Mouse (Mus musculus) neural tube, embryonic 11.5 days (tissue): ENCODE data around the gene Map2k4. TPM values are rescaled to one million over a fixed set of nuclear protein-coding genes. Genes with fewer than 3 reads are reported as not detected.

Experiments used
- ATAC-seq: fragments of 200-750 bp; cut with Nextera tagmentation; 2 replicates; pipeline ENCODE4 v1.8.0; 2017; ENCODE audit warnings: moderate number of reproducible peaks, mild to moderate bottlenecking, moderate TSS enrichment, moderate library complexity; ENCODE audit not compliant: insufficient read depth, low FRiP score, low TSS enrichment
- DNase-seq: peaks from one replicate; pipeline ENCODE4 v3.0.0-alpha.2; 2015; ENCODE audit warnings: low spot score
- H3K27ac ChIP-seq: fragments of 300-500 bp; sonication (generic); 2 replicates; pipeline ENCODE4 v1.5.1; 2014; ENCODE audit warnings: low read depth, mild to moderate bottlenecking, low read length
- H3K27me3 ChIP-seq: fragments of 300-500 bp; sonication (generic); 2 replicates; pipeline ENCODE4 v1.6.1; 2014; ENCODE audit warnings: mild to moderate bottlenecking, low read length, mixed read lengths; ENCODE audit not compliant: control insufficient read depth, insufficient read depth
- H3K36me3 ChIP-seq: fragments of 300-500 bp; sonication (generic); 2 replicates; pipeline ENCODE4 v1.6.1; 2014; ENCODE audit warnings: mild to moderate bottlenecking, low read length, moderate library complexity, mixed read lengths; ENCODE audit not compliant: control insufficient read depth, insufficient read depth
- H3K4me1 ChIP-seq: fragments of 300-500 bp; sonication (generic); 2 replicates; pipeline ENCODE4 v1.6.1; 2014; ENCODE audit warnings: low read length, mixed read lengths; ENCODE audit not compliant: control insufficient read depth, insufficient read depth
- H3K4me2 ChIP-seq: fragments of 300-500 bp; sonication (generic); 2 replicates; pipeline ENCODE4 v1.6.1; 2014; ENCODE audit warnings: low read depth, mild to moderate bottlenecking, moderate library complexity
- H3K4me3 ChIP-seq: fragments of 300-500 bp; sonication (generic); 2 replicates; pipeline ENCODE4 v1.5.1; 2014; ENCODE audit warnings: low read depth, low read length
- H3K9ac ChIP-seq: fragments of 300-500 bp; sonication (generic); 2 replicates; pipeline ENCODE4 v1.6.1; 2014; ENCODE audit warnings: mild to moderate bottlenecking, low read length
- H3K9me3 ChIP-seq: fragments of 300-500 bp; sonication (generic); 2 replicates; pipeline ENCODE4 v1.6.1; 2016; ENCODE audit warnings: low read length; ENCODE audit not compliant: control insufficient read depth
- WGBS: fragments of 180-500 bp; shearing (Covaris S2); extraction: QIAGEN DNeasy Blood & Tissue Kit; methylation state at CpG from one replicate; pipeline ENCODE4 v1.1.7; 2014; 5-methylcytosine and 5-hydroxymethylcytosine counted together
- microRNA counts: library from miRNA; unstranded; fragments of <30 nt; microRNA quantifications from one replicate; lab custom pipeline; 2015
- microRNA-seq: library from miRNA; unstranded; fragments of <30 nt; microRNA quantifications from one replicate; pipeline ENCODE4, GENCODE M21; 2016
- polyA plus RNA-seq: library from polyadenylated mRNA; unstranded; fragments of >200 nt; fragmentation: Nextera tagmentation; extraction: Ambion mirVana; gene quantifications from 2 replicates; pipeline ENCODE4 v1.2.1, GENCODE M21; 2014

Map2k4 gene
- polyA plus RNA-seq, 1 experiment from 2014 or later, result 90.7 TPM

- ATAC-seq (no peak), DNase-seq (no peak)
- H3K36me3 ChIP-seq, result no peaks in the 10 kb centered on the region
- no peaks in the 10 kb centered on the region for H3K4me1 ChIP-seq
- H3K9me3 ChIP-seq, result no peaks in the 10 kb centered on the region
- no peak overlapping the region for H3K4me3 ChIP-seq
- no peak overlapping the region for H3K4me2 ChIP-seq
- no peaks in the 10 kb centered on the region for H3K27me3 ChIP-seq
- H3K9ac ChIP-seq, result no peak overlapping the region
- WGBS, result 86% methylated on average over 8 of the region's 8 CpGs
- no peak overlapping the region for H3K27ac ChIP-seq
These were observed 134.2 kb downstream of the Map2k4 start for GRCm38 (mm10) chr11:65653932-65654331.

- Histone ChIP-seq H3K4me1 (no peaks in the 10 kb centered on the region), H3K27ac (no peak overlapping the region), H3K27me3 (no peaks in the 10 kb centered on the region), H3K36me3 (no peaks in the 10 kb centered on the region), H3K9me3 (no peaks in the 10 kb centered on the region), H3K4me2 (no peak overlapping the region), H3K9ac (no peak overlapping the region), H3K4me3 (no peak overlapping the region)
- ATAC-seq, result no peak
- 82% methylated on average over 7 of the region's 7 CpGs for WGBS
- DNase-seq, result no peak
These were observed 136.7 kb downstream of the Map2k4 start for GRCm38 (mm10) chr11:65651426-65651825.

- Histone ChIP-seq H3K4me2 (no peak overlapping the region), H3K9ac (no peak overlapping the region), H3K27ac (no peak overlapping the region), H3K9me3 (no peaks in the 10 kb centered on the region), H3K36me3 (no peaks in the 10 kb centered on the region), H3K4me1 (no peaks in the 10 kb centered on the region), H3K4me3 (no peak overlapping the region), H3K27me3 (no peaks in the 10 kb centered on the region)
- DNase-seq (no peak), ATAC-seq (no peak)
- WGBS, result 76% methylated on average over 4 of the region's 4 CpGs
These were observed 138.0 kb downstream of the Map2k4 start for GRCm38 (mm10) chr11:65649956-65650715.

- DNase-seq (no peak), ATAC-seq (no peak)
- H3K36me3 ChIP-seq, result no peaks in the 10 kb centered on the region
- H3K4me2 ChIP-seq, result no peak overlapping the region
- no peaks in the 10 kb centered on the region for H3K9me3 ChIP-seq
- H3K27me3 ChIP-seq, result no peaks in the 10 kb centered on the region
- H3K9ac ChIP-seq, result no peak overlapping the region
- WGBS, result 84% methylated on average over 4 of the region's 4 CpGs
- no peaks in the 10 kb centered on the region for H3K4me1 ChIP-seq
- no peak overlapping the region for H3K27ac ChIP-seq
- no peak overlapping the region for H3K4me3 ChIP-seq
These were observed 138.6 kb downstream of the Map2k4 start for GRCm38 (mm10) chr11:65649469-65649868.

GRCm38 (mm10) chr11:65646314-65646713, 141.8 kb downstream of the Map2k4 start:
- no peaks in the 10 kb centered on the region for H3K36me3 ChIP-seq
- DNase-seq (no peak), ATAC-seq (no peak)
- WGBS, result 80% methylated on average over 5 of the region's 5 CpGs
- H3K4me3 ChIP-seq, result no peak overlapping the region
- no peak overlapping the region for H3K9ac ChIP-seq
- no peaks in the 10 kb centered on the region for H3K9me3 ChIP-seq
- no peaks in the 10 kb centered on the region for H3K4me1 ChIP-seq
- H3K27ac ChIP-seq, result no peak overlapping the region
- no peaks in the 10 kb centered on the region for H3K27me3 ChIP-seq
- H3K4me2 ChIP-seq, result no peak overlapping the region

GRCm38 (mm10) chr11:65644539-65644938, 143.6 kb downstream of the Map2k4 start:
- 52% methylated on average over 4 of the region's 4 CpGs for WGBS
- no peaks in the 10 kb centered on the region for H3K36me3 ChIP-seq
- no peaks in the 10 kb centered on the region for H3K4me1 ChIP-seq
- no peak for DNase-seq
- no peak overlapping the region for H3K9ac ChIP-seq
- H3K27me3 ChIP-seq, result no peaks in the 10 kb centered on the region
- no peaks in the 10 kb centered on the region for H3K9me3 ChIP-seq
- ATAC-seq, result no peak
- no peak overlapping the region for H3K4me3 ChIP-seq
- no peak overlapping the region for H3K4me2 ChIP-seq
- H3K27ac ChIP-seq, result no peak overlapping the region

- ATAC-seq (no peak), DNase-seq (no peak)
- Histone ChIP-seq H3K4me2 (no peak overlapping the region), H3K9me3 (no peaks in the 10 kb centered on the region), H3K27me3 (no peaks in the 10 kb centered on the region), H3K4me3 (no peak overlapping the region), H3K9ac (no peak overlapping the region), H3K4me1 (no peaks in the 10 kb centered on the region), H3K27ac (no peak overlapping the region), H3K36me3 (no peaks in the 10 kb centered on the region)
- WGBS, result 85% methylated on average over 6 of the region's 6 CpGs
These were observed 147.8 kb downstream of the Map2k4 start for GRCm38 (mm10) chr11:65640261-65640660.

MicroRNAs within 50 kb of the gene (microRNA counts, 519-probe panel; counts per million panel counts)
- microRNA mmu-miR-744 (lab: Ali Mortazavi, UCI), result 171 counts per million, percentile 57 among the panel's probes with 10 or more counts

Small RNA genes within 50 kb of the gene (microRNA-seq; reads per million reads assigned to microRNA genes)
- 8,755 reads per million, percentile 95 among the genes with 10 or more reads in this experiment for gene Mir744

Other genes starting within 250 kb of the Map2k4 start
- 14.5 and 15.8 TPM in 2 replicates for gene Zkscan6, start 18.9 kb upstream of the Map2k4 start, polyA plus RNA-seq